Mouse (Mus musculus) small intestine, adult 2 months (tissue): ENCODE measurements around the gene Creld2.

ENCODE experiments used
- CTCF ChIP-seq: fragments of 200-500 bp; IDR thresholded peaks from 2 replicates; pipeline ENCODE4 v1.5.1; 2012; ENCODE audit warnings: low read depth, mild to moderate bottlenecking, control low read depth, inconsistent platforms, low read length, moderate library complexity, mixed read lengths; ENCODE audit not compliant: insufficient replicate concordance, insufficient read length; ENCODE audit errors: extremely low read depth
- POLR2A ChIP-seq: fragments of 200-500 bp; IDR thresholded peaks from 2 replicates; pipeline ENCODE4 v1.6.1; 2012; ENCODE audit warnings: low read depth, mild to moderate bottlenecking, control low read depth, inconsistent platforms, low read length, moderate library complexity

GRCm38 (mm10) chr15:88792140-88792850 is 27.2 kb upstream of the Creld2 start:
- TF ChIP-seq CTCF = no peak
- no peak for TF ChIP-seq POLR2A
